Mouse (Mus musculus) left cerebral cortex, postnatal 4 days (tissue): ENCODE measurements around the gene Ccrl2. TPM values are rescaled to one million over a fixed set of nuclear protein-coding genes. Genes with fewer than 3 reads are reported as not detected.

Experiments
- DNase-seq: peaks from one replicate; pipeline ENCODE4 v3.0.0-alpha.2; 2022
- intact Hi-C: fragments of 180-260 bp; cut with DNase I; formaldehyde crosslinking; loops from one replicate; pipeline ENCODE4 v1.15.1; 2025
- total RNA-seq, 2 experiments: library from RNA; stranded (reverse); gene quantifications; 2 replicates each; pipeline ENCODE4 v1.2.3; 2021

The Ccrl2 gene
- under 1 TPM; 0.48 to 0.98 TPM for total RNA-seq

GRCm38 (mm10) chr9:111056798-111057543 is at the start of gene Ccrl2:
Ccrl2 (minus strand) TSS chr9:111057519.
- intact Hi-C loops = no loop called here
- no peak for DNase-seq

GRCm38 (mm10) chr9:111103893-111104292 is 46.6 kb upstream of the Ccrl2 start:
- intact Hi-C loops = no loop called here
- no peak for DNase-seq

DNA sequence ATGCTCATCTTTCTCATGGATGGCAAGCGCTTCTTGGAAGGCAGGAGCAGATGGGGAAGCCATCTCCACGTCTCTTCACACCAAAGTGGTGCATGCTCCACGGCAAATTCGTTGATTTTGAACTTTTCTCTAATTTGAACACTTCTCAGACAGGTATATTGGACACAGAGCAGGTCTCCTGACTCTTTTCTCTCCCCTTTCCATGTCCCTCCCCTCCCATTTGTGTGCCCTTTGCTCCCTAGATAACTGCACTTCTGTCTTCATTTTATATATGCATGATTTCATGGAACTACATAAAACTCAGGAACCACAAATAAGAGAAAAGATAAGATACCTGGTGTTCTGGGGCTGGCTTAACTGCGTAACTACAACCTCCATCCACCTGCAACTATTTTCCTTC is 46.0 kb upstream of the Ccrl2 start:
- no peak for DNase-seq
- intact Hi-C loops = no loop called here

- intact Hi-C loops = no loop called here
- no peak for DNase-seq
These were observed 43.1 kb upstream of the Ccrl2 start for GRCm38 (mm10) chr9:111100406-111100805.

DNA sequence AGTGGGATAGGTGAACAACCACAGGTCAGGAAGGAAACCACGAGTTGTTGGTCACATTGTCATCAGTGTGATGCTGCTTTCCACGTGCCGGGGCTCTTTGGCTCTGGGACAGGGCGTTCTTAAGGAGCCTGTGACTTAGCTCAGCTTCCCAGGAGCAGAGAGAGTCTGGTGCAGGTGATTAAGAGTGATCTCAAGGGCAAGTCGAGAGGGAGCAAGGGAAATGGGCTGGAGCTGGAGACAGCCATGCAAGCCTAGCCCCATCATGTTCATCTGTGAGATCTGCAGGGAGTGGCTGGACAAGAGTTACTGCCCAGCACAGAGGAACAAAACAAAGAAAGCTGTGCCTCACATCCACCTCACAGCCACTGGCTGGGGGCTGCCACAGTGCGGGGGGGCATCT is 40.2 kb upstream of the Ccrl2 start:
- no peak for DNase-seq

GRCm38 (mm10) chr9:111096419-111097326 is 39.4 kb upstream of the Ccrl2 start:
- intact Hi-C loops = no loop called here
- DNase-seq = no peak

More for the DNA sequence above, 40.2 kb upstream of the Ccrl2 start:
- intact Hi-C loops = no loop called here

DNA sequence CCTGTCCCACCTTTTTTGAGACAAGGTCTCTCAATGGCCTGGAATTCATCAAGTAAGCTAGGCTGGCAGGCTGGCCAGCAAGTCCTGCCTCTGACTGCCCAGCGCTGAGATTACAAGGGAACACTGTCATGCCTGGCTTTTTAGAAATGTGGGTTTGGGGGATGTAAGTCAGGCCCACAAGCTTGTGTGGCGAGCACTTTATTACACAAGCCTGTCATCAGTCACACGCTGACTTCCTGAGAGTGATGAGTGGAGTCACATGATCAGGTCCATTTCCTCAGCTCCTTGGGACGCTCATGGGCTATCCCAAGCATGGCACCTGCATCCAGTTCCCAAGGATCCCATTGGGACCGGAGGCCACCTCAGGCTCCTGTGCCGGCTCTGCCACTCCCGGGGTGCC is 38.4 kb upstream of the Ccrl2 start:
- intact Hi-C loops = no loop called here
- DNase-seq = no peak

- intact Hi-C loops = no loop called here
- DNase-seq = no peak
These were observed 37.3 kb upstream of the Ccrl2 start for GRCm38 (mm10) chr9:111094626-111095025.

DNA sequence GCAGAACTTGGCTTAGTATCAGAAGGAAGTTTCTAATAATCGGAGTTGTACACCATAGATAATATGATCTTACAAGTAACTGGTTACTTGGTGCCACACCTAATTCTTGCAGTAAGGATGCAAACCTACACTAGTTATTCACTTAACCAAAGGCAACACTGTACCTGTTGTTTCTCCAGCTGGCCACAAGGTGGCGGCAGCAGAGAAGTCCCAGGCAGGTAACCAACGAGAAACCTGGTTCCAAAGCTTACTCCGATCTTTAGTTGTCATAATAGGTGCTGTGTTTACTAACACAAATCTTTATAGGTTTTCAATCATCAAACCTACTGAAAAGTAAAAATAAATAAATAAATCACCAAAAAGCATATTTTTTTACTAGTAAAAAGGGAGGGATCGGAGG is 35.8 kb upstream of the Ccrl2 start:
- intact Hi-C loops = no loop called here
- peak; percentile 52 for DNase-seq

DNA sequence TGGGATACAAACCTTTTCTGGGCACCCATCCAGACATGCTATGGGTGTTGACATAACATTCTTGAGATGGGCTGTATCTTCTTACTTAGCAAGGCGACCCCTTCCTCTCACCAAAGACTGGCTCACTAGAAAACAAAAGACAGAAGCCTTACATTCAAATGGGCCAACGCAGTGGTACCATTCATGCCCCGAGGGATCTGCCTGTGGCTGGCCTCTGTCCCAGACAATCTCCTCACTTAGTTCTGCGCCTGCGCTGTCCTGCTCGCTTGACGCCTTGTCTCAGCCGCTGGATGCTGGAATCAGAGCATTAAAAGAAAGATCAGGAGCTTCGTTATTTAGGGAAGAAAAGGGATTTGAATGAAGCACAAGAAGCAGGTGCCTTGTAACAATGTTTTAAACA is 35.3 kb upstream of the Ccrl2 start:
- intact Hi-C loops = no loop called here
- peak; percentile 64 for DNase-seq

- no peak for DNase-seq
These were observed 31.6 kb upstream of the Ccrl2 start for GRCm38 (mm10) chr9:111088886-111089285.

DNA sequence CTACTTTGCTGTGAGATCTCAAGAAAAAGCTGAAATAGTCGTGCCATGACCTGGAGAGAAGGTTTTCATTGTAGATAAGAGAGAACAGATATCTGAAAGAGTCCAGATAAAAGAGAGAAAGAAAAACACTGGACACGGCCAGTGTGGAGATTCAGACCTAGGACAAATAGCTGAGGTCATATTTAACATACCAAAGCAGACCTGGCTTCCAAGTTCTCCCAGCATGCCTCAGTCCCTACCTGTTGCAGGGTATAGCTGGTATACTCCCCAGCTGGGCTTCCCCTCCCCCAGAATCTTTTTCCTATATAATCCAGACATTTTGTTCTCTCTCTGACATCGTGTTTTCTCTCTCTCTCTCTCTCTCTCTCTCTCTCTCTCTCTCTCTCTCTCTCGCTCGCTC is 30.6 kb upstream of the Ccrl2 start:
- intact Hi-C loops = no loop called here
- DNase-seq = no peak

More at GRCm38 (mm10) chr9:111088886-111089285, 31.6 kb upstream of the Ccrl2 start:
- intact Hi-C loops = no loop called here

GRCm38 (mm10) chr9:111086995-111087606 is 29.8 kb upstream of the Ccrl2 start:
- DNase-seq = no peak
- intact Hi-C loops = no loop called here

DNA sequence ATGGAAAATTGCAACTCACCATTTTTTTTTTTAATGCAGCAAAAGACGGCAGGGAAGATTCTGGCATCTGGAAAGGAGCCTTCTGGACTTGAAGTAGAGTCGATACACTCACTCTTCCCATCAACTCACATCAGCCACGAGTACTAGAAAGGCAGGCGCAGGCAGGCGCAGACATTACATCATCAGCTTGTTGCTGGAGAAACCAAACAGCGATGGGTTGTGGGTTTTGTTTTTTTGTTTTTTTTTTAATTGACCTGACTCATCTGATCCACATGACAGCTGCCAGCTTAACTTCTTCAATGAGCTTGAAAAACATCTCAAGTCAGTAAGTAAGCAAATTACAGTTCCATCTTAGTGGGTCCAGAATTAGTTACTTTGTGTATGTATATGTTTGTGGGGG is 28.8 kb upstream of the Ccrl2 start:
- DNase-seq = no peak
- intact Hi-C loops = no loop called here

DNA sequence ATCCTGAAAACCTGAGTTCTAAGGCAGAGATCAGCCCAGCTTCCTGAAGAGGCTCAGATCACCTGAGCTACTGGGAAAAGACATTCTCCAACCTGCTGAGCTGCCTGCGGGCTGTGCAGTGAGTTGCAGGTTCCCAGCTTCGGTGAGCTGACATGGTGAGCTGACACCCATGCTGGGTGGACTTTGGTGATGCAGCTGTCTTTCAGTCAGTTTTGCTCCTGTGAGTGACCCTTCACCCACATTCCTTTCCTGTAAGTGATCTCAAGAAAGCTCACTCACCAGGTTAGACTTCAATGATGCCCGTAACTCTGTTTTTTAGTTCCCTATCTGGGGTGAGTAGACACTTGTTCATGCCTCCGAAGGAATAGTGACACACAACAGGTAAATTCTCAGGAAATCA is 28.0 kb upstream of the Ccrl2 start:
- intact Hi-C loops = no loop called here
- no peak for DNase-seq

DNA sequence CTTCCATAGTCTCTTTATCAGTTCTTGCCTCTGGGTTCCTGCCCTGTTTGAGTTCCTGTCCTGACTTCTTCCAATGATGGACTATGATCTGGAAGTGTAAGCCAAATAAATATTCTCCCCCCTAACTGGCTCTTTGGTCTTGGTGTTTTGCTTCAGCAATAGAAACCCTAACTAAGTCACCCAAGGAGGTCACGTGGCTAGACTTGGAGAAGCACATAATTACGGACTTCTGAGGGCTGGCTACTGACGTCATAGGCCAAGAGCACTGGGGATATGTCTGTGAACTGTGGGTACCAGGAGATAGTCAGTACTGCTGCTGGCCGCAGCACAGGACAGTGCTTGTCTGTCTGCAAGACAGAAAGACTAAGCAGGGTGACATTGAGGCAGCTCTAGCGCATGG is 24.4 kb upstream of the Ccrl2 start:
- intact Hi-C loops = no loop called here
- no peak for DNase-seq

- intact Hi-C loops = no loop called here
- DNase-seq = no peak
These were observed 23.5 kb upstream of the Ccrl2 start for GRCm38 (mm10) chr9:111080801-111081200.

DNA sequence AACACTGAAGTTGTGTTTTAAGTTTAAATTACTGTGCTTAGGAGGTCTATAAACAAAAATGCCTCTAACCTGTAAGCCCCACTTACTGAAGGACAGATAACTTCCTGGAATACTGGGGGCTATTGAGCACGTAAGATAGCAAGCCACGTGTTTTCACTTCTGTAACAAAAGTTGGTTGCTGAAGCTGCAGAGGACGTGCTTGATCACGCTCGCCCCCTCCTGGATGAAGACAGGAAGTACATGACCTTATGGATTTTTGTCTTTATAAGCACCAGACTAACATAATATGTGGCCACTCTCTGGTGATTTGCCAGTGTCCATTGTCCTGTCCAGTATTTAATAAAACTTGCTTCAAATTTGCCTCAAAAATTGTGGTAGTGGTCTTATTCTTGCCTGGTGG is 20.4 kb upstream of the Ccrl2 start:
- intact Hi-C loops = no loop called here
- DNase-seq = peak; percentile 9

DNA sequence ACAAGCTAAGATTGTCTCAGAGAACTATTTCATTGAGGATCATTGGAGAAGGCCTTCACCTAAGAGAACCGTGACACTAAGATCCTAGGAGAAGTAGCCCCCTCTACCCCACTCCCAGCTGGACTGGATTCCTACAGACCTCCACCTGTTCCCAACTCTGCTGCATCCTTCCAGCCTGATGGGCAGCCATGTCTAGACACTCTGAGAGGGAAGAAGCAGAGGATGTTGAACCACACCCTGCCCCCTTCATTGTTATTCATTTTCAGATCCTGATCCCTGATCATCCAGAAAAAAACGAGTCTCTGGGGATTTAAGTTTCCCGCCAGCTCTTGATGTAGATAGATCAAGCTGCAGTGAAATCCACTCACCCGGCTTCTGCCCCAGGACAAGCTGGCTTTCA is 15.7 kb upstream of the Ccrl2 start:
- DNase-seq = no peak
- intact Hi-C loops = no loop called here

DNA sequence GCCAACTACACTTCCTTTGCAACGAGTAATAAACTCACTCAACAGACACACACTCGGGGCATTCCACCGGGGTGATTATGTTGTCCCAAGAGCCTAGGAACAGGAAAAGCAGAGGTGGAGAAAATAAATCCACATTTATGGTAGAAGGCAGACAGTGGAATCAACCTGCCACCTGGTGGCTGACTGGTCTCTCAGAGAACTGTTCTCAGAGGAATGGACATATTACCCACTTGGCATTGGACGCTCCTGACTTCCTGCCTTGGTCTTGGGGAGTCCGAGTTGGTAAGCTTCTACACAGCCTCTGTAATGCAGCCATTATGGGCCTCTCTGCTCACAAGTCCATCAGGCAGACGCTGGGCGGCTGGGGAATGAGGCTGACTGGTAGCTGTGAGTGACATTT is 14.9 kb upstream of the Ccrl2 start:
- DNase-seq = peak; percentile 24
- intact Hi-C loops = no loop called here

DNA sequence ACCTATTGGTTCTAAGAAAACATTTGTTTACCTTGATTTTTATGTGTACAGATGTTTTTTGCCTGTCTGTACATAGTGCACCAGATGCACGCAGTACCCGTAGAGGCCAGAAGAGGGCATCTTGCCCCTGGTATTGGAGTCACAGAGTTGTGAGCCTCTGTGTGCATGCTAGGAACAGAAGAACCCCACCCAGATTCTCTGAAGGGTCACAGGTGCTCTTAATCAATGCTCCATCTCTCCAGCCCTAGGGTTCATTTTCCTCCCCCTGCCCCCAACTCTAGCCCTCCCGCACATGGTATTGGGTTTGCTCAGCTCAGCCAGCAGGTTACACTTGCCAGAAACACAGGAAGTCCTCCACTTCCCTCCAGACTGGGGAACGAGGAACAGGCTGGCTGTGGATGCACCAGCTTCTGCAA is 13.2 kb upstream of the Ccrl2 start:
- intact Hi-C loops = no loop called here

GRCm38 (mm10) chr9:111067052-111067451 is 9.7 kb upstream of the Ccrl2 start:
- intact Hi-C loops = no loop called here
- no peak for DNase-seq

More for the DNA sequence above, 13.2 kb upstream of the Ccrl2 start:
- DNase-seq = peak; percentile 49
